Mouse (Mus musculus) MEL (cell line): Measurements from ENCODE around the gene Slc44a2. TPM values are rescaled to one million over a fixed set of nuclear protein-coding genes. Genes with fewer than 3 reads are reported as not detected.

Experiments used
- DNase-seq: peaks from one replicate; pipeline ENCODE4 v3.0.0; 2011; ENCODE audit warnings: low read depth, low spot score
- H3K27ac ChIP-seq: 2 replicates; pipeline ENCODE4 v1.5.1; 2012; ENCODE audit warnings: low read depth, mild to moderate bottlenecking, control low read depth, low read length, moderate library complexity; ENCODE audit not compliant: control insufficient read depth
- H3K27me3 ChIP-seq, 2 experiments: fragments of 150-350 bp in 1 of 2; sonication (generic) in 1 of 2; 2 replicates each; pipeline ENCODE4 v1.6.1; 2012; ENCODE audit warnings: low read length in 2 of 2, mild to moderate bottlenecking in 2 of 2, improper control_type of control experiment in 1 of 2, moderate library complexity in 1 of 2; ENCODE audit not compliant: insufficient read depth in 2 of 2, control insufficient read depth in 1 of 2
- H3K36me3 ChIP-seq, 2 experiments: 2 replicates each; pipeline ENCODE4 v1.6.1; 2012 to 2014; ENCODE audit warnings: low read length in 2 of 2, improper control_type of control experiment in 1 of 2, inconsistent platforms in 1 of 2, mild to moderate bottlenecking in 1 of 2; ENCODE audit not compliant: insufficient read depth in 2 of 2, control insufficient read depth in 1 of 2
- H3K4me1 ChIP-seq, 2 experiments: fragments of 150-350 bp in 1 of 2; sonication (generic) in 1 of 2; 2 replicates each; pipeline ENCODE4 v1.6.1; 2012; ENCODE audit warnings: low read length in 2 of 2, improper control_type of control experiment in 1 of 2, mild to moderate bottlenecking in 1 of 2; ENCODE audit not compliant: insufficient read depth in 2 of 2, control insufficient read depth in 1 of 2
- H3K4me3 ChIP-seq, 2 experiments: fragments of 150-350 bp in 1 of 2; sonication (generic) in 1 of 2; 2 replicates each; pipeline ENCODE4 v1.5.1; 2012; ENCODE audit warnings: low read depth in 2 of 2, low read length in 2 of 2, mild to moderate bottlenecking in 2 of 2, moderate library complexity in 2 of 2, control low read depth in 1 of 2, improper control_type of control experiment in 1 of 2; ENCODE audit not compliant: control insufficient read depth in 1 of 2, insufficient read depth in 1 of 2
- H3K79me2 ChIP-seq: 2 replicates; pipeline ENCODE4 v1.6.1; 2012; ENCODE audit warnings: mild to moderate bottlenecking, low read length, moderate library complexity; ENCODE audit not compliant: control insufficient read depth, poor library complexity, insufficient read depth
- H3K9ac ChIP-seq: 2 replicates; pipeline ENCODE4 v1.6.1; 2012; ENCODE audit warnings: low read depth, mild to moderate bottlenecking, control low read depth, low read length, moderate library complexity; ENCODE audit not compliant: control insufficient read depth, poor library complexity, severe bottlenecking
- H3K9me3 ChIP-seq: fragments of 150-350 bp; sonication (generic); replicated peaks from 2 replicates; pipeline ENCODE4 v1.6.1; 2012; ENCODE audit warnings: mild to moderate bottlenecking, low read length, improper control_type of control experiment, moderate library complexity; ENCODE audit not compliant: insufficient read depth
- ELF1 ChIP-seq: IDR thresholded peaks from 2 replicates; pipeline ENCODE4 v1.6.1; 2014; ENCODE audit warnings: low read depth, mild to moderate bottlenecking, inconsistent platforms, low read length, improper control_type of control experiment, moderate library complexity
- ETS1 ChIP-seq: IDR thresholded peaks from 2 replicates; pipeline ENCODE4 v1.6.1; 2012; ENCODE audit warnings: low read depth, mild to moderate bottlenecking, inconsistent platforms, low read length, improper control_type of control experiment, moderate library complexity
- GATA1 ChIP-seq: IDR thresholded peaks from 2 replicates; pipeline ENCODE4 v1.6.1; 2011; ENCODE audit warnings: low read depth, low read length, improper control_type of control experiment
- JUND ChIP-seq: IDR thresholded peaks from 2 replicates; pipeline ENCODE4 v1.6.1; 2011; ENCODE audit warnings: low read depth, mild to moderate bottlenecking, improper control_type of control experiment, low read length
- MAX ChIP-seq: IDR thresholded peaks from 2 replicates; pipeline ENCODE4 v1.6.1; 2011; ENCODE audit warnings: low read length, improper control_type of control experiment
- MAZ ChIP-seq: IDR thresholded peaks from 2 replicates; pipeline ENCODE4 v1.6.1; 2012; ENCODE audit warnings: low read depth, mild to moderate bottlenecking, inconsistent platforms, low read length, improper control_type of control experiment
- NRF1 ChIP-seq: IDR thresholded peaks from 2 replicates; pipeline ENCODE4 v1.6.1; 2014; ENCODE audit warnings: low read depth, mild to moderate bottlenecking, inconsistent platforms, low read length, improper control_type of control experiment, moderate library complexity; ENCODE audit not compliant: poor library complexity, insufficient read depth, severe bottlenecking
- POLR2A ChIP-seq, 2 experiments: IDR thresholded peaks; 2 replicates each; pipeline ENCODE4 v1.6.1; 2011 to 2012; ENCODE audit warnings: low read length in 2 of 2, mild to moderate bottlenecking in 2 of 2, control low read depth in 1 of 2, improper control_type of control experiment in 1 of 2, low read depth in 1 of 2, moderate library complexity in 1 of 2; ENCODE audit not compliant: control insufficient read depth in 1 of 2, insufficient read depth in 1 of 2, poor library complexity in 1 of 2
- TBP ChIP-seq: IDR thresholded peaks from 2 replicates; pipeline ENCODE4 v1.8.0; 2011; ENCODE audit warnings: low read depth, low read length, improper control_type of control experiment
- ZMIZ1 ChIP-seq: IDR thresholded peaks from 2 replicates; pipeline ENCODE4 v1.6.1; 2012; ENCODE audit warnings: low read depth, mild to moderate bottlenecking, inconsistent platforms, low read length, improper control_type of control experiment, moderate library complexity
- polyA plus RNA-seq, 2 experiments: library from polyadenylated mRNA; stranded (reverse) in 1 of 2; unstranded in 1 of 2; fragments of >175 nt in 1 of 2; fragments of >200 nt in 1 of 2; gene quantifications; 2 replicates each; pipeline versions ENCODE4 v1.2.1 to v1.2.4; 2012; ENCODE audit warnings: low replicate concordance in 2 of 2, low read depth in 1 of 2; ENCODE audit not compliant: insufficient read length in 2 of 2, insufficient read depth in 1 of 2, missing spikeins in 1 of 2
- total RNA-seq: library from RNA; depleted of rRNA; stranded (reverse); fragments of 300-350 nt; gene quantifications from 2 replicates; pipeline ENCODE4 v1.2.3, GENCODE M21; 2012

The Slc44a2 gene
- total and polyA plus RNA-seq, 3 experiments, result 27.3 to 121 TPM; not detected in 1

DNA sequence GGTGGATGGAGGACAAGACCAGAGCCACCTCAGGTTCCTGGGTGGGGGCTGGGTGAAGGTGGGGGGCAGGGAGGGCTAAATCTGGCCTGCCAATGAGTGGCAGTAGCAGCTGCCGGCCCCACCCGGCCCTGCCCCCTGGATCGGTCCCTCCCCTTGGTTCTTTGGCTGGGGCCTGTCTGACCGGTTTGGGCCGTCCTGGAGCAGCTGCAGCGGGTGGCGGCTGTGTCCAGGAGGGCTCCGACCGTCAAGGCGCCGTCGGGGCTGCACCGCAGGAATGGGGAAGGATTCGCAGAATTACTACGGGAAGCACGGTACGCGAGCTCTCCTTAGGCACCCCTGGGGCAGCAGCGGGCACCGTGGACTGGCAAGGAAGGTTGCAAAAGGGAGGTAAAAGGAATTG, 17.2 kb downstream of the Slc44a2 start:
- H3K79me2 ChIP-seq, result no peaks in the 10 kb centered on the region
- TF ChIP-seq ETS1, result no peak
- TF ChIP-seq ELF1, result 0 out of 2 replicates have a peak, but pooled peaks have one; percentile 8
- no peak overlapping the region for H3K4me3 ChIP-seq
- no peaks in the 10 kb centered on the region for H3K36me3 ChIP-seq
- DNase-seq, result no peak
- H3K27ac ChIP-seq, result no peak overlapping the region
- no peaks in the 10 kb centered on the region for H3K4me1 ChIP-seq
- H3K27me3 ChIP-seq, result no peaks in the 10 kb centered on the region
- no peak overlapping the region for H3K9ac ChIP-seq
- no peaks in the 10 kb centered on the region for H3K9me3 ChIP-seq

DNA sequence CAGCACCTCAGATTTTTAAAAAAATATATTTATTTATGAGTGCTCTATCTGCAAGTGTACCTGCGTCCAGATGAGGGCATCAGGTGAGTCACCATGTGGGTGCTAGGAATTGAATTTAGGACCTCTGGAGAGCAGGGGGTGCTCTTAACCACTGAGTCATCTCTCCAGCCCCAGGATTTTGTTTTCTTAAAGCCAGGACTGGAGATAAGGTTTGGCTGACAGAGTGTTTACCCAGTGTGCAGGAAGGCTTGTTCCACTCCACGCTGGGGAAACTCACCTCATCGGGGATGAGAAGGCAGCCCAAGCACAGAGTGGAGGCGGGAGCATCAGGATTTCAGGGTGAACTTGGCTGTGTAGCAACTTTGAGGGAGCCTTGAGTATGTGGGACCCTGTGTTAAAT, 19.9 kb downstream of the Slc44a2 start:
- TF ChIP-seq ETS1, result no peak
- TF ChIP-seq GATA1, result no peak
- no peak for TF ChIP-seq NRF1
- TF ChIP-seq JUND, result no peak
- no peak for TF ChIP-seq MAZ
- TF ChIP-seq TBP, result no peak
- no peak for TF ChIP-seq MAX
- TF ChIP-seq, all 39 proteins: peak for 0
- no peak for DNase-seq
- Histone ChIP-seq H3K27ac (no peak overlapping the region), H3K4me3 (no peak overlapping the region), H3K36me3 (no peaks in the 10 kb centered on the region; a peak in 1 of 4 replicates), H3K27me3 (no peaks in the 10 kb centered on the region), H3K9ac (no peak overlapping the region), H3K4me1 (no peaks in the 10 kb centered on the region), H3K79me2 (no peaks in the 10 kb centered on the region), H3K9me3 (no peaks in the 10 kb centered on the region)

DNA sequence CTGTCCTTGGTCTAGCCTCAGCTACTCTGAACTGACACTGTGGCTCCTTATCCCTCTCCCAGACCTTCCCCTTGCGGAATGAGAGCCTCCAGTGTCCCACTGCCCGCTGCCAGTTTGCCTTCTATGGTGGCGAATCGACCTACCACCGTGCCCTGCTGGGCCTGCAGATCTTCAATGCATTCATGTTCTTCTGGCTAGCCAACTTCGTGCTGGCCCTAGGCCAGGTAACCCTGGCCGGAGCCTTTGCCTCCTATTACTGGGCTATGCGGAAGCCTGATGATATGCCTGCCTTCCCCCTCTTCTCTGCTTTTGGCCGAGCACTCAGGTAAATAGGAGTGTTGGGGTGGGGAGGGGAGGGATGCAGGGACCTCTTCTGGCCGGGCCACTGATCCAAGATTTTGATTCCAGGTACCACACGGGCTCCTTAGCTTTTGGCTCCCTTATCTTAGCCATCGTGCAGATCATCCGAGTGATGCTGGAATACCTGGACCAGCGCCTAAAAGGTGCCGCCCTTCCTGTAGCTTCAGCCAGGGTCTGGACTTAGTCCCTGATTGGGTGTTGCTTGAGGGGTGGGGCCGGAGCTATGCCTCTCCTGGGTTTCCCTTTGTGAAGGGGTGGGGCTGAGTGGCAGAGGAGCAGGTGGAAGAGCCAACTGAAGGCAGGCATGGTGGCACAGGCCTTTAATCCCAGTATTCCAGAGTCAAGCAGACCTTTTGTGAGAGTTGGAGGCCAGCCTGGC, 26.3 kb downstream of the Slc44a2 start:
- Histone ChIP-seq H3K9ac (no peak overlapping the region), H3K9me3 (no peaks in the 10 kb centered on the region), H3K79me2 (peaks cover 5% of the 10 kb centered on the region; the same call in 1 of the 2 replicates), H3K4me3 (no peak overlapping the region), H3K36me3 (peaks cover 0 to 10% of the 10 kb centered on the region in 2 experiments), H3K27me3 (no peaks in the 10 kb centered on the region), H3K4me1 (peaks cover 6 to 10% of the 10 kb centered on the region in 2 experiments), H3K27ac (no peak overlapping the region)
- no peak for DNase-seq
- TF ChIP-seq POLR2A (IDR thresholded peaks at IDR 0.05; ENCODE audit: control insufficient read depth in 1 of 2, insufficient read depth in 1 of 2, low read depth in 1 of 2, low read length in 2 of 2, poor library complexity in 1 of 2) (peak in 1 of 2 experiments; percentile 2; a peak in 1 of 4 replicates), ZMIZ1 (no peak)
